Comparison of ENCODE assay signal across 19 mouse cellular contexts in genomic region chr4:49509183-49509582, GRCm38 (mm10). TPM values are rescaled to one million over a fixed set of nuclear protein-coding genes. Genes with fewer than 3 reads are reported as not detected.
"Had no signal": no experiment of that assay in that cellular context is flagged by ENCODE, and none has a peak within 500 bp of the region (broad histone marks: within the 10 kb centered on the region; RNA-seq: fewer than 3 reads in every experiment).

No protein-coding gene starts in this region.

- H3K4me3 ChIP-seq: intestine, embryonic 15.5 days; layer of hippocampus, adult 2 months; left cerebral cortex, adult 2 months; liver, embryonic 15.5 days; midbrain, embryonic 12.5 days; midbrain, embryonic 15.5 days; neural tube, embryonic 12.5 days; neural tube, embryonic 15.5 days had no signal

- H3K4me1 ChIP-seq: midbrain, embryonic 12.5 days; midbrain, embryonic 15.5 days; neural tube, embryonic 12.5 days; neural tube, embryonic 15.5 days had no signal

- H3K27ac ChIP-seq: intestine, embryonic 15.5 days; kidney, postnatal 0 days; layer of hippocampus, adult 2 months; left cerebral cortex, adult 2 months; liver, embryonic 15.5 days; macrophage; midbrain, embryonic 12.5 days; midbrain, embryonic 15.5 days; neural tube, embryonic 12.5 days; neural tube, embryonic 15.5 days had no signal

- ATAC-seq: hindbrain, embryonic 16.5 days; intestine, embryonic 15.5 days; lung, postnatal 0 days; midbrain, embryonic 15.5 days had no signal

- H3K4me2 ChIP-seq: intestine, embryonic 15.5 days; liver, embryonic 15.5 days; lung, embryonic 14.5 days; midbrain, embryonic 12.5 days; midbrain, embryonic 15.5 days; neural tube, embryonic 12.5 days; neural tube, embryonic 15.5 days had no signal

- H3K9me3 ChIP-seq: intestine, embryonic 15.5 days; liver, embryonic 15.5 days; midbrain, embryonic 12.5 days; midbrain, embryonic 15.5 days; neural tube, embryonic 12.5 days; neural tube, embryonic 15.5 days had no signal

- DNase-seq: layer of hippocampus, adult 9-11 months; lung, embryonic 14.5 days; right cerebral cortex, adult 18-20 months; right cerebral cortex, postnatal 14 days; right cerebral cortex, postnatal 4 days; thymus, postnatal 25 days had no signal

- H3K9ac ChIP-seq: intestine, embryonic 15.5 days; liver, embryonic 15.5 days; lung, embryonic 14.5 days; midbrain, embryonic 12.5 days; midbrain, embryonic 15.5 days; neural tube, embryonic 12.5 days; neural tube, embryonic 15.5 days had no signal

- H3K27me3 ChIP-seq: intestine, embryonic 15.5 days; liver, embryonic 15.5 days; midbrain, embryonic 12.5 days; midbrain, embryonic 15.5 days; neural tube, embryonic 12.5 days; neural tube, embryonic 15.5 days had no signal

RNA-seq across cellular contexts. Expression of gene Baat, which starts 2.8 kb away (rescaled TPM):
- polyA plus RNA-seq: hindbrain, embryonic 16.5 days; lung, embryonic 14.5 days; lung, postnatal 0 days; macrophage; midbrain, embryonic 15.5 days; neural tube, embryonic 15.5 days had no signal

RNA-seq across cellular contexts. Expression of gene Acnat1, which starts 35.5 kb away (rescaled TPM):
- polyA plus RNA-seq: hindbrain, embryonic 16.5 days; limb, embryonic 11.5 days; macrophage; midbrain, embryonic 12.5 days; midbrain, embryonic 15.5 days; neural tube, embryonic 12.5 days; neural tube, embryonic 15.5 days had no signal

RNA-seq across cellular contexts. Expression of gene Aldob, which starts 40.2 kb away (rescaled TPM):
- polyA plus RNA-seq: lung, embryonic 14.5 days; macrophage; midbrain, embryonic 12.5 days; neural tube, embryonic 12.5 days had no signal
